Mouse (Mus musculus): Measurements from ENCODE around the gene Mob3c.

GRCm38 (mm10) chr4:115838196-115838595 lies 10.3 kb downstream of the Mob3c start:
- no peak for TF ChIP-seq GATA1 (IDR thresholded peaks at IDR 0.05; ENCODE audit: low read length)
- no peak for TF ChIP-seq TAL1 (IDR thresholded peaks at IDR 0.05; ENCODE audit: low read length)
